Mouse (Mus musculus) skeletal muscle tissue, postnatal 0 days (tissue): ENCODE measurements around the gene Xpo1. TPM values are rescaled to one million over a fixed set of nuclear protein-coding genes. Genes with fewer than 3 reads are reported as not detected.

Source experiments
- polyA plus RNA-seq: library from polyadenylated mRNA; unstranded; fragments of >200 nt; fragmentation: Nextera tagmentation; extraction: Ambion mirVana; gene quantifications from 2 replicates; pipeline ENCODE4 v1.2.1, GENCODE M21; 2015

Gene Xpo1
- 18.4 and 20.8 TPM in 2 replicates for polyA plus RNA-seq

DNA sequence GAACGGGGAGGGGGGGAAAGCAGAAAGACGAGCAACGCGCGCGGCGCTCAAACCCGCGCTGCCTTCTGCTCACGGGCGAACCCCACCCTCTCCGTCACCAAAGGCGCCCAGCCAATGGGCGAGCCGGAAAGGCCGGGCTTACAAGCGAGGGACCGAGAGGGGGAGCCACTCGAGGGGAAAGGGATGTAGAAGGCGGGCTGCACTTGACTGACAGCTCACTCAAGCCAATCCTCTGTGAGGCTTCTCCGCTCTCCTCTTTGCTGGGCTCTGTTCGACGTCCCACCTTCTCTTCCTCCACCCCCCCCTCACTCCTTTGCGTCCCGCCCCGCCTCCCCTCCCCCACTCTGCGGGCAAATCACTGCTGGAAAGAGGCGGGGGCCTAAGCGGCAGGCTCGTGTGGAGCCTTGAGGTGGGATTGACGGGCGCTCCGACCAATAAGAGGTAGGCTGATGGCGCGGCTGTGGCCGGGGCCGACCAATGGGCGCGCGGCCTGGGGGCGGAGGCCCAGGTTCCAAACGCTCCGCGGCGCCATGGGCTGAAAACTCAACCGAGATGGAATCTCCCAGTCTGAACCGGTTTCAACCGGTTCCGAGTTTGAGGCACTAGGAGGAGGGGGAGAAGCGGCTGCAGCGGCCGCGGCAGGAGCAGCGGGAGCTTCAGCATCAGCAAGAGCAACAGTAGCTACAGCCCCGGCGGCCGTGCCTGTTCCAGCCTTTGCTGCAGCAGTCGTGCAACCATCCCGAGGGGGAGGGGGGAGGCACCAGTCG lies at the start of gene Xpo1:
Gene Xpo1 (plus strand): TSS at position 615 of the 767 bp plus-strand sequence.

DNA sequence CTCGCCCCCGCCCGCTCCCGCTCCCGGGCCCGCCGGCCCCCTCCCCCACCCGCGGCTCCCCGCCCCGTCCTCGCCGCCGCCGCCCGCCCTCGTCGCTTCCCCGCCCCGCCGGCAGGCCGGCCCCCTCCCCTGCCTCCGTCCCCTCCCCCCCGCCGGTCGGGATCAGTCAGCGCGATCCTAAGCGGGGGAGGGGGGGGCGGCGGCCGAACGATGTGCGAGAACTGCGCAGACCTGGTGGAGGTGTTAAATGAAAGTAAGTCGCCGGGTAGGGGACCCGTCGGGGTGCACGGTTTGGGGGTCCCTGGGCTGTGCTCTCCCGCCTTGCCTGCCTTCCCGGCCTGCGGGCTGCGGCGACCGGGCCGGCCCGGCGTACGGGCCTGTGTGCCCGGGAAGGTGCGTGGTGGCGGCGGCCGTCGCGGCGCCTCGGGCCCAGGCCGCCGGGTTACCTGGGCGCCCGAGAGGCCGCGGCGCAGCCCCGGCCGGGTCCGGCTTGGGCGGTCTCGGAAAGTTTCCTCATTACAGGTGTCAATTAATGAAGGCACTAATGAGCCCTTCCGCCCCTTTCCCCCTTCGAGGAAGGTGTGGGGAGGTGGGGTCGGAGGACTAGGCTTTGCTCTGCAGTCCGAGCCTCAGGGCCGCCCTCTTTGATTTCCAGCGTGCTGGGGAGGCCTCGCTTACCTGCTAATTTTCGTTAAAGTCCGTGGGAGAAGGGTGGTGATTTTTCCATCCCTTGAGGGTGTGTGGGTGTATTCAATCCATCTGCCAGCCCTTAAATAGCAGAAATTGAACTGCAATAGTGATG lies 51.1 kb downstream of the Xpo1 start, which contains the start of gene Usp34:
Gene Usp34 (plus strand): TSS at position 132 of the 802 bp plus-strand sequence.

Other genes with a start within 250 kb of the Xpo1 start
- gene Fam161a, start 248.5 kb upstream of the Xpo1 start, polyA plus RNA-seq, result 2.1 and 2.6 TPM in 2 replicates
- 9.0 and 12.1 TPM in 2 replicates for gene Usp34, start 50.9 kb downstream of the Xpo1 start, polyA plus RNA-seq
- gene Ahsa2, start 242.0 kb downstream of the Xpo1 start, polyA plus RNA-seq, result 29.9 and 34.7 TPM in 2 replicates